Mouse (Mus musculus) G1E (cell line): ENCODE data around the gene Ap3b1.

ENCODE experiments used
- CTCF ChIP-seq: IDR thresholded peaks from 2 replicates; pipeline ENCODE4 v1.5.1; 2012; ENCODE audit warnings: low read depth, low read length, inconsistent platforms, mixed read lengths
- GATA2 ChIP-seq: IDR thresholded peaks from 2 replicates; pipeline ENCODE4 v1.6.1; 2012; ENCODE audit warnings: low read depth, low read length, inconsistent platforms, borderline replicate concordance

DNA sequence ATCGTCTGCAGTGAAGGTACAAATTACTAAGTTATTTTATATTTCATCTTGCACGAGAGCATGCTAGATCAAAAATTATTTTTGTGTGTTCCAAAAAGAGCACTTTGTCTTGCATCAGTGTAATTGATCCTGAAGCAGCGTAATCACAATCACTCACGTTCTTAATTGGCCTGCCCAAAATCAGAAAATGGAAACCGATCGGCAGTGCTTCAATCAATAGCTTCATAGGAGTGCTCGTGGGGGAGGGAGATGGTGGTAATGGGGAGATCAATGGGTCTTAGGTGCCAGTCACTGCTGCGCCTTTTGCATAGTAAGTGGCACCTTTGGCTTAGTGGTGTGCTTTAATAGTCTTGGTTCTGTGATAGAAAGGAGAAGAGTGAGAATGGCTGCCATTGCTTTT lies 174.8 kb downstream of the Ap3b1 start:
- TF ChIP-seq CTCF (no peak), GATA2 (no peak)
